Mouse (Mus musculus): ENCODE results near the gene Phf11d. TPM values are rescaled to one million over a fixed set of nuclear protein-coding genes. Genes with fewer than 3 reads are reported as not detected.
"Not testable (repeated sequence)": the region's sequence is repeated elsewhere in the genome, so short reads cannot be mapped to it uniquely, and the experiment has no call there.

The Phf11d gene
- 20.0 and 21.8 TPM in 2 replicates for polyA plus RNA-seq (2012; rRNA removed)

- peak; percentile 28 for DNase-seq (ENCODE audit: low spot score)
These were observed at the start of gene Phf11d for GRCm38 (mm10) chr14:59365244-59365644. Phf11d (minus strand) TSS chr14:59365470.

DNA sequence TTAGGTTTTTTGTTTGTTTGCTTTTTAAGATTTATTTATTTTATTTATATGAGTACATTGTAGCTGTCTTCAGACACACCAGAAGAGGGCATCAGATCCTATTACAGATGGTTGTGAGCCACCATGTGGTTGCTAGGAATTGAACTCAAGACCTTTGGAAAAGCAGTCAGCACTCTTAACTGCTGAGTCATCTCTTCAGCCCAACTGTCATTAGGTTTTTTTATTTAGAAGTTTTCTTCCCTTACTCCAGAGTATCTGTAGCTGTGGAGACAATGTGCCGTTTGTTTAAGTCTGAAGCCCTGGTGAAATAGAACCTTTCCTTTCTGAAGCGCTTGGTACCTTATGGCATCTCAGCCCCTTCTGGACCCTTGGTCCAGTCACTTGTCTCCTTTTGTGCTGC, 49.7 kb upstream of the Phf11d start:
- DNase-seq (ENCODE audit: low spot score), result not testable (repeated sequence)

- no peak for DNase-seq (ENCODE audit: low spot score)
These were observed 31.7 kb upstream of the Phf11d start for GRCm38 (mm10) chr14:59396999-59397398.

DNA sequence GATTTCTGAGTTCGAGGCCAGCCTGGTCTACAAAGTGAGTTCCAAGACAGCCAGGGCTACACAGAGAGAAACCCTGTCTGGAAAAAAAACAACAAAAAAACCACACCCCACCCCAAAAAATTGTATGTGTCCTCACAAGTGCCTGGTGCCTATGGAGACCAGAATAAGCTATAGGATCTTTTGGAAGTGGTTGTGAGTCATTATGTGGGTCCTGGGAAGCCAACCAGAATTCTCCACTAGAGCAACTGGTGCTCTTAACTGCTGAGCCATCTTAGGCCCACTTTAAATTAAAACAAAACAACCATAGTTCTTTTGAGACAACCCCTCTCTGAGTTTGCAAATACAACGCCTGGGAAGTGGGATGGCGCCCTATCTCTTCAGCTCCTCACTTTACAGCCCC, 30.0 kb upstream of the Phf11d start, which contains the start of gene Phf11c:
Gene Phf11c (minus strand): TSS at position 101 of the 400 bp plus-strand sequence.
- DNase-seq (ENCODE audit: low spot score), result no peak

DNA sequence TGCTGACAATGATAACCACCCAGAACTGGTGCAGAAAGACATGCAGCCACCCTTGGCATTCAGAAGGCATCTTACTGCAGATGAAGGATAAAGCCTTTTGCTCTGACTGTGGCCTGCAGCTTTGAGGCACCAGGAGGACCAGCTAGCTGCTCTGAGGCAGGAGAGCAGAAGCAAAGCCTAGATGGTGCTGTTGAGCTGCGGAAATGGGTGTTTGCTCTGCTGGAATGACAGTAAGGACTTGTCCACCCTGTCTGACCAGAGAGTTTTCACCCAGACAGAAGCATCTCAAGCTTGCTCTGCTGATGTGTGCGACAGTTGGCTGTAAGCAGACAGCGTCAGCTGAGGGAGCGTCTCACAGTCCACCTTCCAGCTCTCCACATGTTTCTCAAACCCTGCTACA, 24.9 kb upstream of the Phf11d start:
- not testable (repeated sequence) for DNase-seq (ENCODE audit: low spot score)

GRCm38 (mm10) chr14:59389532-59389931, 24.3 kb upstream of the Phf11d start:
- DNase-seq (ENCODE audit: low spot score), result no peak

DNA sequence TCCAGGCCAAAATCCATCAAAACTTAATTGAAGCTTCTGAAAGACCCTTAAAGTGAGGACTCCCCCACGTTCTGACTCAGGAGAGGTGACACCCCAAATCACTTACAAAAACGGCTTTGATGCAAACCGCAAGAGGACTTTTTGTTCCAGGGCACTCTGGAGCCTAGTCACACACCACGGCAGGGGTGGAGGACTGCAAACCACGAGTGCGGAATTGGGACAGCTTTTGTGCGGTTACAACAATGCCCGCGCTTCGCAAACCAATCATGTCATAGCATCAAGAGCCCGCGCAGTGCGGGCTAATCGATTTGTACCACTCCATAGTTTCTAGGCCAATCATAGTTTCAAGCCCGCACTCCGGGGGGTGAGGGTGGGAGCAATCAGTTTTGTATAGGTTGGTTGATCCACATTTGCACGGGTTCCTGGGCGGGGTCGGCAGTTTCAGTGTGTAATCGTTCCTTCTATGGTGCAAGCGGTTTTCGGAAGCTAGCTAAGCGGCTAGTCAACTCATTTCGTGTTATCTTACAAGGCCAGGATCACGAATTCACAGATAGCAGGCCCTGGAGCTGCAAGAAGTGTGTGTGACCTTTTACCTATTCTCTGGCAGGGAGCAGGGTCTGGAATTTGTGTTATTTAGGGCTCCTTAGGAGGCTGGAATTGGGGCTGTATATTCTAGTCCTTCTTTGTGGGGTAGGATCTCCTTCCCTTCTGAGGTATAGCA, 5.2 kb upstream of the Phf11d start:
- no peak for DNase-seq (ENCODE audit: low spot score)

DNA sequence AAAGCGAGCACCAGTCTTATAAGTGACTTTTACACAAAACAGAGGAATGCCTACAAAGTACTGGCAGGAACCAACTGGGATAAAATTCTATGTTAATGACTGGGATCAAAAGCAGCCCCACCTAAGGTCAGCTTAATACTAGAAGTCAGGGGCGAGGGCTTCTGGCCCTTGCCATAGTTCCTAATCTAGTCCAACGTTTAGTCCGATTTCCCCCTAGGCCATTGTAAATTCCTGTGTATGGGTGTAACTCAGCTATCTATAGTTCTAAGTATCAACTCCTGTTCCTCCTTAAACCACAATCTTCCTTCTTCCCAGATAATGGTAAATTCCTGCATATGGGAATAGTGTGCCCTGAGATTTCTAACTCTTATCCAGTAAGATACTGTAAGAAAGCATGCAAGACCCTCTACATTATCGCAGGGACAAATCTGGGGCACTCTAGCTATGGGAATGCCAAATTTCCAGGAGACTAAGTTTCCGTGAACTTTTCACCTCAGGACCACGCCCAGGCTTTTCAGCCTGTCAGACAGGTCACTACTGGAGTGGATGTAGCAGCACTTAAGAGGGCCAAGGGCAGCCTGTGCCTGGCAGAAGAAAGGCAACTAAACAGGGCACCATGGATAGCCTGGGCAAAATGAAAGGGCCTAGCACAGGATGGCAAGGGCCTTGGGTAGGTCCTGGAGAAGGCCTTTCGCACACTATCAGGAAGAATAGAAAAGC, 1.3 kb upstream of the Phf11d start:
- no peak for DNase-seq (ENCODE audit: low spot score)

DNA sequence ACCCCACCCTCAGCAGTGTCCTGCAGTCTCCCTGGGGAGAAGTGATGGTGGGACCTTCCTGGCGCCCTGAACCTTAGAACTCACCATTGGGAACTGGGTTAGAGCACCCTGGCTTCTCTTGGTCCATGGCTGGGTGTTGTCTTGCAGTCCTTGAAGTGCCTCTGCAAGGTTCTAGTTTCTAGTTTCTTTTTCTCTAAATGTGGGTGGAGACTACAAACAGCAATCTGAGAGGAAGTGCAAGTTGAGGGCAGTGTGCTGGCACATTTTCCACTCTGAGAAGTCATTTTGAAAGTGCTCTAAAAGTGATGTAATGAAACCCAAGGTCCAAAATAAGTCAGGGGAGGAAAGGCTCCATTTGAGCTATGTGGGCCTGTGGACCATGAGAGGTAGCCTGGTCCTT, 24.1 kb downstream of the Phf11d start, which contains the start of gene Phf11b:
Gene Phf11b (minus strand): TSS at position 163 of the 400 bp plus-strand sequence.
- DNase-seq (ENCODE audit: low spot score), result not testable (repeated sequence)

- DNase-seq (ENCODE audit: low spot score), result no peak
These were observed 25.7 kb downstream of the Phf11d start for GRCm38 (mm10) chr14:59339541-59339940.

- DNase-seq (ENCODE audit: low spot score), result not testable (repeated sequence)
These were observed 29.2 kb downstream of the Phf11d start for GRCm38 (mm10) chr14:59336056-59336455.

DNA sequence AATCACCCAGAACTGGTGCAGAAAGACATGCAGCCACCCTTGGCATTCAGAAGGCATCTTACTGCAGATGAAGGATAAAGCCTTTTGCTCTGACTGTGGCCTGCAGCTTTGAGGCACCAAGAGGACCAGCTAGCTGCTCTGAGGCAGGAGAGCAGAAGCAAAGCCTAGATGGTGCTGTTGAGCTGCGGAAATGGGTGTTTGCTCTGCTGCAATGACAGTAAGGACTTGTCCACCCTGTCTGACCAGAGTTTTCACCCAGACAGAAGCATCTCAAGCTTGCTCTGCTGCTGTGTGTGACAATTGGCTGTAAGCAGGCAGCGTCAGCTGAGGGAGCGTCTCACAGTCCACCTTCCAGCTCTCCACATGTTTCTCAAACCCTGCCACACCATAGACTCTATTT, 34.8 kb downstream of the Phf11d start:
- DNase-seq (ENCODE audit: low spot score), result peak; percentile 27

- DNase-seq (ENCODE audit: low spot score), result not testable (repeated sequence)
These were observed 45.3 kb downstream of the Phf11d start for GRCm38 (mm10) chr14:59319970-59320369.

GRCm38 (mm10) chr14:59319036-59319435, 46.2 kb downstream of the Phf11d start:
- DNase-seq (ENCODE audit: low spot score), result peak; percentile 33

Other genes starting within 250 kb of the Phf11d start
- gene 1700129C05Rik, start 222.6 kb downstream of the Phf11d start, polyA plus RNA-seq (2012; rRNA removed), result not detected in 2 replicates
- not detected in 2 replicates for gene Gm5142, start 186.7 kb downstream of the Phf11d start, polyA plus RNA-seq (2012; rRNA removed)
- gene Rcbtb1, start 164.3 kb downstream of the Phf11d start, polyA plus RNA-seq (2012; rRNA removed), result 26.7 and 27.7 TPM in 2 replicates
- 0.60 and 0.98 TPM in 2 replicates for gene Gm6904, start 105.3 kb downstream of the Phf11d start, polyA plus RNA-seq (2012; rRNA removed)
- gene Phf11a, start 67.9 kb downstream of the Phf11d start, polyA plus RNA-seq (2012; rRNA removed), result 1.4 and 1.6 TPM in 2 replicates
- 3.1 and 3.7 TPM in 2 replicates for gene Phf11b, start 24.1 kb downstream of the Phf11d start, polyA plus RNA-seq (2012; rRNA removed)
- 1.9 and 2.5 TPM in 2 replicates for gene Phf11c, start 29.9 kb upstream of the Phf11d start, polyA plus RNA-seq (2012; rRNA removed)
- 6.4 and 7.1 TPM in 2 replicates for gene Setdb2, start 75.4 kb upstream of the Phf11d start, polyA plus RNA-seq (2012; rRNA removed)
- 59.8 and 60.7 TPM in 2 replicates for gene Cab39l, start 75.5 kb upstream of the Phf11d start, polyA plus RNA-seq (2012; rRNA removed)
- gene Cdadc1, start 232.5 kb upstream of the Phf11d start, polyA plus RNA-seq (2012; rRNA removed), result 15.8 and 22.0 TPM in 2 replicates